Mouse (Mus musculus) cerebral cortex, adult 2 months (tissue): Measurements from ENCODE around the gene Pias1.

ENCODE experiments used
- WGBS: fragments of 180-500 bp; shearing (Covaris S2); methylation state at CpG from one replicate; pipeline ENCODE4 v1.1.7; 2018; 5-methylcytosine and 5-hydroxymethylcytosine counted together

Gene Pias1

GRCm38 (mm10) chr9:62987824-62988223, at the start of gene Pias1:
Pias1 (minus strand) TSS chr9:62987924.
- 82% methylated on average over 5 of the region's 5 CpGs for WGBS

GRCm38 (mm10) chr9:63035431-63035830, 47.7 kb upstream of the Pias1 start:
- 64% methylated on average over 2 of the region's 2 CpGs for WGBS

GRCm38 (mm10) chr9:63031011-63031782, 43.5 kb upstream of the Pias1 start:
- WGBS: 57% methylated on average over 13 of the region's 13 CpGs

- WGBS: 92% methylated on average over 1 of the region's 1 CpGs
These were observed 34.8 kb upstream of the Pias1 start for GRCm38 (mm10) chr9:63022486-63022885.

- 92% methylated on average over 4 of the region's 4 CpGs for WGBS
These were observed 19.6 kb upstream of the Pias1 start for GRCm38 (mm10) chr9:63007371-63007770.

GRCm38 (mm10) chr9:63006081-63006820, 18.5 kb upstream of the Pias1 start:
- 80% methylated on average over 6 of the region's 6 CpGs for WGBS

- WGBS: 60% methylated on average over 3 of the region's 3 CpGs
These were observed 10.8 kb upstream of the Pias1 start for GRCm38 (mm10) chr9:62998561-62998960.

GRCm38 (mm10) chr9:62997626-62998025, 9.9 kb upstream of the Pias1 start:
- WGBS: 83% methylated on average over 3 of the region's 3 CpGs

- WGBS: 89% methylated on average over 2 of the region's 2 CpGs
These were observed 7.5 kb upstream of the Pias1 start for GRCm38 (mm10) chr9:62995186-62995585.

GRCm38 (mm10) chr9:62990134-62990533, 2.4 kb upstream of the Pias1 start:
- 98% methylated on average over 3 of the region's 3 CpGs for WGBS

GRCm38 (mm10) chr9:62980777-62981202, 6.9 kb downstream of the Pias1 start:
- under 1% methylated on average over 38 of the region's 38 CpGs for WGBS

- WGBS: under 1% methylated on average over 54 of the region's 63 CpGs
These were observed 7.5 kb downstream of the Pias1 start for GRCm38 (mm10) chr9:62980162-62980776.

GRCm38 (mm10) chr9:62979461-62980161, 8.1 kb downstream of the Pias1 start:
- 2% methylated on average over 17 of the region's 17 CpGs for WGBS

- 68% methylated on average over 4 of the region's 4 CpGs for WGBS
These were observed 10.6 kb downstream of the Pias1 start for GRCm38 (mm10) chr9:62977152-62977551.

- 55% methylated on average over 2 of the region's 2 CpGs for WGBS
These were observed 11.9 kb downstream of the Pias1 start for GRCm38 (mm10) chr9:62975830-62976229.

- WGBS: 93% methylated on average over 2 of the region's 2 CpGs
These were observed 13.3 kb downstream of the Pias1 start for GRCm38 (mm10) chr9:62974439-62974838.

GRCm38 (mm10) chr9:62972073-62972745, 15.5 kb downstream of the Pias1 start:
- 61% methylated on average over 10 of the region's 10 CpGs for WGBS

- WGBS: 97% methylated on average over 3 of the region's 3 CpGs
These were observed 21.7 kb downstream of the Pias1 start for GRCm38 (mm10) chr9:62966018-62966417.

- 77% methylated on average over 6 of the region's 6 CpGs for WGBS
These were observed 42.4 kb downstream of the Pias1 start for GRCm38 (mm10) chr9:62945346-62945745.

GRCm38 (mm10) chr9:62944063-62944462, 43.7 kb downstream of the Pias1 start:
- WGBS: 92% methylated on average over 1 of the region's 1 CpGs

GRCm38 (mm10) chr9:62940966-62941365, 46.8 kb downstream of the Pias1 start:
- WGBS: 59% methylated on average over 3 of the region's 3 CpGs
